Mouse (Mus musculus) midbrain, embryonic 14.5 days (tissue): ENCODE data around the gene Rcn3. TPM values are rescaled to one million over a fixed set of nuclear protein-coding genes. Genes with fewer than 3 reads are reported as not detected.
A peak's percentile ranks its signal among the peaks of the same experiment; 100 is the strongest.

Source experiments
- ATAC-seq: fragments of 200-750 bp; cut with Nextera tagmentation; 2 replicates; pipeline ENCODE4 v1.8.0; 2017; ENCODE audit warnings: moderate number of reproducible peaks, moderate library complexity; ENCODE audit not compliant: low FRiP score, low TSS enrichment
- DNase-seq: peaks from one replicate; pipeline ENCODE4 v3.0.0-alpha.2; 2015
- H3K27ac ChIP-seq: fragments of 300-500 bp; sonication (generic); replicated peaks from 2 replicates; pipeline ENCODE4 v1.5.1; 2014; ENCODE audit warnings: mild to moderate bottlenecking, low read depth, low read length, moderate library complexity
- H3K27me3 ChIP-seq: fragments of 300-500 bp; sonication (generic); 2 replicates; pipeline ENCODE4 v1.6.1; 2014; ENCODE audit warnings: low read length, control low read depth, mixed read lengths; ENCODE audit not compliant: control insufficient read depth, insufficient read depth
- H3K36me3 ChIP-seq: fragments of 300-500 bp; sonication (generic); 2 replicates; pipeline ENCODE4 v1.6.1; 2014; ENCODE audit warnings: low read length, control low read depth; ENCODE audit not compliant: control insufficient read depth, insufficient read depth
- H3K4me1 ChIP-seq: fragments of 300-500 bp; sonication (generic); 2 replicates; pipeline ENCODE4 v1.6.1; 2014; ENCODE audit warnings: mild to moderate bottlenecking, antibody characterized with exemption, low read length, control low read depth; ENCODE audit not compliant: control insufficient read depth, insufficient read depth
- H3K4me2 ChIP-seq: fragments of 300-500 bp; sonication (generic); 2 replicates; pipeline ENCODE4 v1.6.1; 2014; ENCODE audit warnings: mild to moderate bottlenecking, low read length, moderate library complexity
- H3K4me3 ChIP-seq: fragments of 300-500 bp; sonication (generic); replicated peaks from 2 replicates; pipeline ENCODE4 v1.5.1; 2014; ENCODE audit warnings: low read depth, low read length
- H3K9ac ChIP-seq: fragments of 300-500 bp; sonication (generic); replicated peaks from 2 replicates; pipeline ENCODE4 v1.6.1; 2014; ENCODE audit warnings: mild to moderate bottlenecking, low read length, moderate library complexity
- H3K9me3 ChIP-seq: fragments of 300-500 bp; sonication (generic); 2 replicates; pipeline ENCODE4 v1.6.1; 2016; ENCODE audit warnings: low read length, control low read depth, mixed read lengths; ENCODE audit not compliant: control insufficient read depth
- WGBS: fragments of 180-500 bp; shearing (Covaris S2); extraction: QIAGEN DNeasy Blood & Tissue Kit; methylation state at CpG from one replicate; pipeline ENCODE4 v1.1.7; 2014; 5-methylcytosine and 5-hydroxymethylcytosine counted together
- polyA plus RNA-seq: library from polyadenylated mRNA; unstranded; fragments of >200 nt; fragmentation: Nextera tagmentation; extraction: Ambion mirVana; gene quantifications from 2 replicates; pipeline ENCODE4 v1.2.1, GENCODE M21; 2014

Rcn3 gene
- polyA plus RNA-seq, 1 experiment from 2014 or later, result 59.3 TPM

DNA sequence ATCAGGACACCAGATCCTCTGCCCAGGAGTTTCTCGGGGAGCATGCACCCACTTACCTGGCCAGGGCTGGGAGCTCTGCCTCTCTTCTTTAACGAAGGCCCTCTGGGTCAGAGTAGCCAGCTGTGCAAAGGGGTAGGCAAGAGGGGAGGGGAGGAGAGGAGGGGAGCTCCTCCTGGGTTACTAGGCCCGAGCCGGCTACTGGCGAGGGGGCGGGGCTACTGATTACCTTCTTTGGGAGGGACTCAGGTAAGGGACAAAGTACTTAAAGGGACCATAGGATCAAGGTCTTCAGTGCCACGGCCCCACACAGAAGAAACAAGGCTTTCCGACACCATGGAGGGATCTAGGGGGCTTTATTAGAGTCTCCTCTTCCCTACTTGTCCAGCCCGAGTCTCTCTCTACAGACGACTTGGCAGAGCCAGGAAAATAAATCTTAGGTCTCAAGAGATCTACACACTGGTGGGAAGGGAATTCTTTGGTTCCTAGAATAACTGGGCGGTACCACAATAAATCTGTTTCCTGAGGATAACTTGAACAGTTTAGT lies 30.4 kb downstream of the Rcn3 start:
- no peaks in the 10 kb centered on the region for H3K9me3 ChIP-seq
- H3K9ac ChIP-seq, result 0 out of 2 replicates have a peak overlapping the region, but pooled peaks have one; percentile 31
- 21% methylated on average over 11 of the region's 11 CpGs for WGBS
- no peaks in the 10 kb centered on the region for H3K36me3 ChIP-seq
- peak overlapping the region; percentile 48 for H3K4me2 ChIP-seq
- no peaks in the 10 kb centered on the region for H3K27me3 ChIP-seq
- no peak for ATAC-seq
- H3K4me3 ChIP-seq, result peak overlapping the region; percentile 54
- peaks cover 25% of the 10 kb centered on the region for H3K4me1 ChIP-seq
- H3K27ac ChIP-seq, result 0 out of 2 replicates have a peak overlapping the region, but pooled peaks have one; percentile 28
- no peak for DNase-seq

DNA sequence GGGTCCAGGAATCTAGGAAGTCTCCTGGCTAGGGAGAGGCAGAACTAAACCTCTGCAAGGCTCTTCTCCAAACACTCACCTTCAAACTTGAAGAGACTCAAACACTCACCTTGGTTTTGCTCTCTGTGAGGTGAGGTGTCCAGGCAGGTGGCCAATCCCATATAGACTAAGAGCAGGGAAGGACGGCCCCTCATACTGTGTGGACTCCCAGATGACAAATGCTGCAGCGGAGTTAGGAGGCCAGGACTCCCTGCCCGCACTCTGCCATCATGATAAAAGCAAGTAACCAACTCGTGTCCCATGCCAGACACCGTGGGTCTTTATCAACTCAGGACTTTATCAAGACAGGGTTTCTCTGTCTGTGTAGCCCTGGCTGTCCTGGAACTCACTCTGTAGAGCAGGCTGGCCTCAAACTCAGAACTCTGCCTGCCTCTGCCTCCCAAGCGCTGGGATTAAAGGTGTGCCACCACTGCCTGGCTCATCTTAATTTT lies 31.3 kb downstream of the Rcn3 start:
- no peaks in the 10 kb centered on the region for H3K36me3 ChIP-seq
- WGBS, result 90% methylated on average over 6 of the region's 6 CpGs
- no peaks in the 10 kb centered on the region for H3K27me3 ChIP-seq
- H3K4me1 ChIP-seq, result peaks cover 25% of the 10 kb centered on the region
- H3K27ac ChIP-seq, result no peak overlapping the region
- DNase-seq (no peak), ATAC-seq (no peak)
- H3K4me2 ChIP-seq, result no peak overlapping the region
- no peaks in the 10 kb centered on the region for H3K9me3 ChIP-seq
- no peak overlapping the region for H3K9ac ChIP-seq
- H3K4me3 ChIP-seq, result no peak overlapping the region

DNA sequence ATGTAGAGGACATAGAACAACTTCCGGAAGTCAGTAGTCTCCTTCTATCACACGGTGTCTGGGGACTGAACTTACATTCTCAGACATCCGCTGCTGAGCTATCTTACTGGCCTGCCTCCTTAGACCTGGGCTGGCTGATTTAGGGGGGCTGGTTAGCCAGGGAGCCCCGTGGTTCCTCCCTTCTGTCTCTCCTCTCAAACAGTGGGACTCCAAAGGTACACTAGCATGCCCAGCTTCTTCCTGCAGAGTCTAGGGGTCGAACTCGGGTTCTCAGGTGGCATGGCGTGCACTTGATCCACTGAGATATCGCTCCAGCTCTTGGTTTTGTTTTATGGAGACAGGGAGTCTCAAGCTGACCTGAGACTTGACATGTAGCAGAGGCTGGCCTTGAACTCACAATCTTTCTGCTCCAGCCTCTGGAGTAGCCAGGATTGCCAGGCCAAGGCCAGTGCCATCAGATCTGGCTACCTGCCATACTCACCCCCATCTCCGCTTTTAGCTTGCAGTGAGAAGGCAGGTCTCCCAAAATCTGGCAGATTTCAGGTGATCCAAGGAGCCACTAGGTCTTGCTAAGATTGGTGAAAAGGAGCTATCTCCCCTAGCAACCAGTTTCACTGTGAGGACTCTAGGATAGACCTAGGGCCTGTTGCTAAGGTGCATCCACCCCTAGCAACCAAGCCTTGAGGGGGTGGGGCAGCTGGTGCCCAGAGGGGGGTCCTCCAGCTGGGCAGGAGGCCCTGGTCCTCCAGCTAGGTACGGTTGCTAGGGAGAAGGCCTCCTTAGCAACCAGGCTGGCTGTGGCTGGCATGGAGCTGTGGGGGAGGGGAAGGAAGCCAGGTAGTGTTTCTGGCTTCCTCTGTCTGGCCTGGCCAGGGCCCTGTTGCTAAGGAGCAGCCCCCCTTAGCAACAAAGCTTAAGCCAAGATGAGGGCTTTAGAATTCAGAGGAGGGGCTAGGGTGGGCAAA lies 33.1 kb downstream of the Rcn3 start:
- ATAC-seq, result peak; percentile 22; the same call in 1 of the 2 replicates
- Histone ChIP-seq H3K4me1 (peaks cover 30% of the 10 kb centered on the region), H3K27ac (peak overlapping the region; percentile 82), H3K27me3 (no peaks in the 10 kb centered on the region), H3K4me2 (peak overlapping the region; percentile 5; the same call in 1 of the 2 replicates), H3K4me3 (no peak overlapping the region), H3K9ac (peak overlapping the region; percentile 21; the same call in 1 of the 2 replicates), H3K9me3 (no peaks in the 10 kb centered on the region), H3K36me3 (no peaks in the 10 kb centered on the region)
- peak; percentile 77 for DNase-seq
- 78% methylated on average over 10 of the region's 10 CpGs for WGBS

DNA sequence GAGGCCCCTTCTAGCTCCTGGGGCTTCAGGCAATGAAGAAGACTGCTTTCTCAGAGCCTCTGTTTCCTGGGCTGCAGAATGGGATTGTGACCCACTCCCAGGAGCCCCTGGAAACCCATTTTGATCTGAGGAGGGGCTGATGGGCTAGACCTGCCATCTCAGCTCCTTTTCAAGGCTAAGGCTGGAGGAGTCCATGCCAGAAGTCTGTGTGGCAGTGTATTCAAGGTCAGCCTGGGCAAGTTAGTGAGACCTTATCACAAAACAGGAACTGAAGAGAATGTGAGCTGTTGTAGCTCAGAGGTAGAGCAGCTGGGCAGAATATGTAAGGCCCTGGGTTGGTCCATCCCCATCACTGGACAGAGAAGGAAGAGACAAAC lies 35.1 kb downstream of the Rcn3 start:
- no peak overlapping the region for H3K4me3 ChIP-seq
- H3K27ac ChIP-seq, result no peak overlapping the region
- H3K36me3 ChIP-seq, result no peaks in the 10 kb centered on the region
- H3K9me3 ChIP-seq, result no peaks in the 10 kb centered on the region
- H3K4me2 ChIP-seq, result no peak overlapping the region
- H3K9ac ChIP-seq, result no peak overlapping the region
- no peaks in the 10 kb centered on the region for H3K27me3 ChIP-seq
- H3K4me1 ChIP-seq, result peaks cover 33% of the 10 kb centered on the region
- ATAC-seq, result no peak
- DNase-seq, result no peak

DNA sequence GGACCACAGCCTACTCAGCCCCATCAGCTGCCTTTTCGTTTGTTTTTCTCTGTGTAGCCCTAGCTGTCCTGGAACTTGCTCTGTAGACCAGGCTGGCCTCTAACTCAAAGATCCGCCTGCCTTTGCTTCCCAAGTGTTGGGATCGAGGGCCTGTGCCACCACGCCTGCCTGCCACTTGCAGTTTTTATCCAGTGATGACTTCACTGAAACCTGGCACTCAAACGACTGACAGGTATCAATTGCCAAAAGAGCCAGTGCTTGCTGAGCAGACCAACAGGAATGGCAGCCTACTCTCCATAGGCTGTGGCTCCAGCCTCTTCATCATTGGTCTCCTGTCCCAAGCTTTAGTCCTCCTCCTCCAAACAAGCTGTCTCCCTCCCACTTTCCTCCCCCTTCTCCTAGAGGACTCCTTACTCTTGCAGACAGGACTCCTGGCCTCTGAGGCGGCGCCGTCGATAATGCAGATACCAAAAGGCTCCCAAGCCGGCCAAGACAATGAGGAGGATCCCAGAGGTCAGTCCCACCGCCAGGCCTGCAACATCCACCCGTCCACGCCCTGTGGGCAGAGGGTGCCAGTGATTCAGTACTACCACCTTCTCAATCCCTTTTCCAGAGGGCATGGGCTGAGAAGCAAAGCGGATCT lies 35.6 kb downstream of the Rcn3 start:
- no peak for ATAC-seq
- Histone ChIP-seq H3K4me1 (peaks cover 28% of the 10 kb centered on the region), H3K27ac (no peak overlapping the region), H3K4me2 (no peak overlapping the region), H3K9ac (no peak overlapping the region), H3K4me3 (no peak overlapping the region), H3K27me3 (no peaks in the 10 kb centered on the region), H3K36me3 (no peaks in the 10 kb centered on the region), H3K9me3 (no peaks in the 10 kb centered on the region)
- DNase-seq, result no peak
- 65% methylated on average over 14 of the region's 14 CpGs for WGBS

DNA sequence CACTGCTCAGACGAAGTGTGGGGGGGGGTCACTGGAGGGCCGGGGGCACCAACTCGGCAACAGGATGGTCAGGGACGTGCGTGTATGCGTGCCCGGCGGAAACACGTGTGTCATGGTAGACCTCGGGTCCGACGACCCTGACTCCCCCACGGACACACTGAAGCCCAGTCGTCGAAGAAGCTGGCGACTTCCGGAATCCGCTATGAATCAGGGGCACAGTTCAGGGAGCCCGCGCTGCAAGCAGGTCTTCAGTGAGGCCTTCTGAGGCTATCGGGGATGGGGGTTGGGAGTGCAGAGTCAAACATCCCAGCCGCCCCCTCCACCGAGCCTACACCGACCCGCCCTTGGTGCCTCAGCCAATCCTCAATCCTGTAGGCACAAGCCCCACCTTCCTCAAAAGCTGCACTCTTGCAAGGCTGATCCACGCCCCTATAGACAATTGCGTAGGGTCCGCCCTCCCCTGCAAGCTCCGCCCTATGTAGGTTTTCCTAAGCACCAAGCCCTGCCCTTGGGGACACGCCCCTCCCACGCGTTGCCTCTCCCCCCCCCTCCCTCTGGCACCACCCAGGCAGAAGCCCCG lies 38.0 kb downstream of the Rcn3 start:
- Histone ChIP-seq H3K4me3 (peak overlapping the region; percentile 76), H3K27me3 (no peaks in the 10 kb centered on the region), H3K4me1 (peaks cover 15% of the 10 kb centered on the region), H3K9me3 (no peaks in the 10 kb centered on the region), H3K4me2 (peak overlapping the region; percentile 97), H3K36me3 (peaks cover 14% of the 10 kb centered on the region), H3K27ac (peak overlapping the region; percentile 97), H3K9ac (peak overlapping the region; percentile 87)
- WGBS, result under 1% methylated on average over 33 of the region's 33 CpGs
- ATAC-seq, result peak; percentile 88
- peak; percentile 91 for DNase-seq

DNA sequence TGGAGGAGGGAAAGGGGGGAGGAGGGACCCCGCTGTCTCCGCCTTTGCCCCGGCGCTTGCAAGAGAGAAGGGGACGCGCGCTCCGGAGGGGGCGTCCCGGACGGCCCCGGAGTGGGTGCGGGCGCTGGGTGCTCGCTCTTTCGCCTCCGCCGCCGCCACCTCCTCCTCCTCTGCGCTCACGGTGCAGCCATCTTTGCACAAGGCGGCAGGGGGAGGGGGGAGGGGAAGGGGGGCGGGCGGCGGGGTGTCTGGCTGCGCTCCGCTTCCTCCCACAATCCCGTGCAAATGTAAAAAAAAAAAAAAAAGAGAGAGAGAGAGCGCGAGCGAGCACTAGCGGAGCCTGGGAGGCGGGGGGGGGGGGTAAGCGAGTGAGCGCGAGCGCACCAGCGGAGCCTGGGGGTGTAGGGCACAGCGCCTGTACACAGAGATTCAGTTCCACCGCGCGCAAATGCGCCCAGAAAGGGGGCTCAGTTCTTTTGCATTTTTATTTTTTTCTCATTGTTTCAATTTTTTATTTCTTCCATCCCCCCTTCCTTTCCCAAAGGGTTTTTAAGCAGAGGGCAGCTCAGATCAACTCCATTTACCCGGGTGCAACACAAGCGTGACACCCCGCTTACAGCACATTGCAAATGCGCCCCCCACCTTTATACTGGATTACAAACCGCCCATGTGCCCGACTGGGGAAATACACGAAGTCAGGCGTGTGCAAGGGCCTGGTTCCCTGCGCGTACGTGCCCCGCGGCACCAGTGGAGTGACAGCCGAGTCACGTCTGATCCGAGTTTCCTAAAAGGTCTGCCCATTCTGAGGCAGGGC lies 38.7 kb downstream of the Rcn3 start:
- Histone ChIP-seq H3K4me1 (peaks cover 9% of the 10 kb centered on the region; the same call in 1 of the 2 replicates), H3K4me2 (peak overlapping the region; percentile 97), H3K27me3 (no peaks in the 10 kb centered on the region), H3K27ac (peak overlapping the region; percentile 97), H3K9me3 (no peaks in the 10 kb centered on the region), H3K4me3 (peak overlapping the region; percentile 76), H3K36me3 (peaks cover 21% of the 10 kb centered on the region), H3K9ac (peak overlapping the region; percentile 87)
- DNase-seq, result peak; percentile 89
- ATAC-seq, result peak; percentile 67
- WGBS, result under 1% methylated on average over 35 of the region's 59 CpGs

DNA sequence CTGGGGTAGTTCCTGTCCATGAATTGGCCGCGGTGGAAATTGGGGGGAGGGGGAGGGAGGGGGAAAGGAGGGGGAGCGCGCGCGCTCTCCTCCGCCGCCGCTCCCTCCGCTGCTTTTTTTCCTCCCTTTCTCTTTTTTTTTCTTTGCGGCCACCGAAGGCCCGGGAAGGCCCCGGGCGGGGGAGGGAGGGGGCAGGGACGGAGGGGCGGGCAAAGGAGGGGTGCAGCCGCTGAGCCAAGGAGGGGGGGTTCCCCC lies 39.2 kb downstream of the Rcn3 start, which contains the start of gene Prr12:
Gene Prr12, minus strand, starts transcription at position 20 of the 255 bp plus-strand sequence.
- H3K27ac ChIP-seq, result peak within 1 kb of the TSS; percentile 97
- H3K9me3 ChIP-seq, result no peaks in the 10 kb centered on the region
- peak within 1 kb of the TSS; percentile 87 for H3K9ac ChIP-seq
- H3K36me3 ChIP-seq, result peaks cover 26% of the 10 kb centered on the region
- no peaks in the 10 kb centered on the region for H3K27me3 ChIP-seq
- peak within 1 kb of the TSS; percentile 97 for H3K4me2 ChIP-seq
- H3K4me1 ChIP-seq, result peaks cover 9% of the 10 kb centered on the region; the same call in 1 of the 2 replicates
- DNase-seq, result peak; percentile 83
- no peak for ATAC-seq
- WGBS, result under 1% methylated on average over 16 of the region's 18 CpGs
- H3K4me3 ChIP-seq, result peak within 1 kb of the TSS; percentile 76
